Mouse (Mus musculus) adrenal gland, postnatal 14 days (tissue): ENCODE measurements around the gene Myof. TPM values are rescaled to one million over a fixed set of nuclear protein-coding genes. Genes with fewer than 3 reads are reported as not detected.

ENCODE experiments used
- DNase-seq: peaks from one replicate; pipeline ENCODE4 v3.0.0; 2021; ENCODE audit warnings: mixed read lengths
- total RNA-seq: library from RNA; stranded (reverse); gene quantifications from 2 replicates; pipeline ENCODE4 v1.2.3, GENCODE M21; 2021

Myof gene
- total RNA-seq, 1 experiment from 2014 or later = 17.2 TPM

DNA sequence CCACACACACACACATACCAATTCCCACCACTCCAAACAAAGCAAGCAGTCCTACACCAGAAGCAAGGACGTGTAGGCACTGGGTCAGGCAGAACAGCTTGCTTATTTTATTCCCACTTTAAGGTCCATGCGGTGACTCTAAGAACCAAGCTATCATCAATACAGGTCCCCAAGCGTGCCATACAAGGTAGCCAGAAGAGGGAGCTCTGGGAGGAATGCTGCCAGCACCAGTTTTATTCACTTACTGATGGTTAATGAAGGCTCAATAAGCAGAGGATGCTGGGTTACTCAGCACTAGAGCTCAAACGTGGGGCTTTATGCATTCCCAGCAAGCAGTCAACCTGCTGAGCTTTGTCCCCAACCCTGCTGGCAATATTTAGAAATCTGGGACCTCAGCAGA, 96.7 kb downstream of the Myof start:
- DNase-seq = no peak

GRCm38 (mm10) chr19:37946053-37946452, 97.3 kb downstream of the Myof start:
- no peak for DNase-seq

DNA sequence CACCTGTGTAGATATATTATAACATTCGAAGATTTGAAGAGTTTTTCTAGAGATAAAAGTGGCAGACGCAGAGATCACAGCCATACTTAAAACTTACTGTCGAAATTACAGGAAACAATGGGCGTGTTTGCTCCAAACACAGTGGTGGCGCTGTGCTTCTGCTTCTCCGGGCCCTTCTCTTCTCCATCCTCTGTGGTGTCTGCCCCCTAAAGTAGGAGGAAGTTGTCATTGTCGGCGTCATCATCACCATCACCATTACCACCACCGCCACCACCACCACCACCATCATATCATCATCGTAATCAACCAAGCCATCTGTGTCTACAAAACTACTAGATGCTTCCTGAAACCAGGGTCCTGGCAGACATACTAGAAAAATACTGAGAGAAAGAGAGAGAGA, 104.2 kb downstream of the Myof start:
- no peak for DNase-seq

DNA sequence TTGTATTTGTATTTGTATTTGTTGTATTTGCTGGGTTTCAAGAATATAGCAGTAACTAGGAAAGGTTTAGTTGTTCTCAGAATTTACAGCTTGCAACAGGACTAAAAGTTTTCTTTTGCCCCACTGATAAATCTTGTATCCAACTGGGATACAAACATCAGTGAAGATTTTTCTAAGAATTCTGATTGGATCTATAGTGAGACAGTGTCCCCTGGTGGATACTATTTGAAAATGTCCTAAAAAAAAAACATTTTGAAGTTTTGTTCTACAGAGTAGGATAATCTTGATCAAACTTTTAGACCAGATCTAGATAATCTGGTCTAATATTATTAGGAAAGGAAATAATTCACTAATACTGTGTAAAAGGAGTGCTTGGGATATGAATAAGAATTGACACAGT, 106.3 kb downstream of the Myof start:
- DNase-seq = no peak

DNA sequence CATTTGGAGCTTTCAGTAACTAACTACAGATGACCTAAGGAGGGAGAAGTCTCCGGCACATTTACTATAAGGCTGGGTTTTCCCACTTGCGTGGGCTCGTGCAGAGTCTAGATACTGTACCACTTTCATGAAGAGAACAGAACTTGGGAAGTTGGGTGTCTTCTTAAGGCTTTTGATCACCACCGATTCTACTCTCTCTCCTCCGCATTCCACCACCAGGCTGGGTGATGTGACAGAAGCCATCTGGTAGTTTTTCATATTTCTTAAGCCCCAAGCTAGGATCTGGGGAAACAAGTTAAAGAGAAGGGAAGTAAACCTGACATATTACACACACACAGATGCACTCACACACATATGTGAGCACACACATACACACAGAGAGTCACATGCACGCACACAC, 108.7 kb downstream of the Myof start:
- DNase-seq = no peak

- DNase-seq = no peak
These were observed 111.2 kb downstream of the Myof start for GRCm38 (mm10) chr19:37932198-37932597.

DNA sequence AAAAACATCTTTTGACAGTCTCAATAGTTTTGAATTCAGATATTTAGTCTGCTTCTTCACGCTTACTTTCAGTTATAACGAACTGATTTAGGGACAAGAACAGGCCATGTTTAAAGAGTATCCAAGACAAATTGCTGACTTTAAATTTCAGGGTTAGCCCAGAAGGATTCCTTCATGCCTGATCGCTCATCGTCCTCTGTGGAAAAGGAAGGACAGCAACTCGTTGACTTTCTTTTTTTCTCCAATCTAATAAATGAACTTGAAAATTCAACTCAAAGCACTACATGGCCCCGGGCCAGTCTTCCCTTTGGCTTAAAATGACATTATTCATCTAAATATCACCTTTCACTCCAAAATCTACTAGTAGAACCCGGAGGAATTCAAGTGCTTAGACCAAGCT, 115.5 kb downstream of the Myof start:
- no peak for DNase-seq

- DNase-seq = no peak
These were observed 118.1 kb downstream of the Myof start for GRCm38 (mm10) chr19:37925323-37925722.

DNA sequence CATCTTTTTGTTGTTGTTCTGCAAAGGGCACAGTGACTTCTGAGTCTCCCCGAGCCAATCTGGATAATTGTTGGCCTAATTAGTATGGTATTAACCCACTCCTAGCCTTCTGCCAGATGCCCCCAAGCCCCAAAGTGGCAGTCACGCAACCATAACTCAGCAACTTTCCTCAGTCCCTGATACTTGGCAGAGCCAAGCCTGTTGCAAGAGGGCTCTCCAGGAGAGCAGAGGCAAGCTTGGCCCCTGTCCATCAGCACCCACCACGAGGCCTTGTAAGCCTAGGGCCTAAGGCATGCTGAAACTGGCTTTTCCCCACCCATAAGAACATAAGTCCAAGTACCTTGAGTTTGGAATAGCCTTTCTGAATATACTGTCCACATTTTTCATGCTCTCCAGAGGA, 119.1 kb downstream of the Myof start:
- peak; percentile 11 for DNase-seq

DNA sequence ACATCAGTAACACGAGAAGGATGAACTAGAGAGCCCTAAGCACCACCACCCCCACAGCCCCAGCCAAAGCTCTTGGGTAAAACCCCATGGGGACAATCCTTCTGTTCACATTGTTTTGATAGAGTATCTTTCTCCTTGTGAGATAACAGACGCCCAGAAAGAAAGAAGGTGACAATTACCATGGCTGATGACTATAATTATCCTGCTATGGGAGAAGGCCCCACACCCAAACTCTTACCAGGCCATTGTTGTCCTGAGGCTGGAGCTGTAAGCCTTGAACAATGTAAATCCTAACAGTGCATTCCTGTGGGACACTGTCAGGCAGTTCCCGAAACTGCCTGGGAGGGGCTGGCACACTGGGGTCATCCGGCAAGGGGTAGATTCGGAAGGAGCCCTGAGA, 122.3 kb downstream of the Myof start:
- no peak for DNase-seq

DNA sequence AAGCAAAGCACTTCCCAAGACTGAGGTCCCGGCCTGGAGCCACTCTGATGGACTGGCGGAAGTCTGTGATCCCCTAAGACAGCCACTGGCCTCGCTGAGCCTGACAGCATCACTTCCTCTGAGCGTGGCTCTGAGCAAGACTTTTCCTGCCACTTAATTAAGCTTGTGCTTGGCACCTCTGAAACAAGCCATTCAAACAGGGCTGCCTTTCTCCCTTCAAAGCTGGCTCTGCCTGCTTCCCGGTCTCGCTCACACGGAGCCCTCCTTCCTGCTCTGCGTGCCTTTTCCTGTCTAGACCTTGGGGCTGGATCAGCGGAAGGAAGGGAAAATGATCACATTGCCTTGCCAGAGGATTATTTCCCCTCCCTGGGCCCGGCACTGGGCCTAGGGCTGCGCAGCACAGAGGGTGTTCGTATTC, 124.9 kb downstream of the Myof start:
- DNase-seq = peak; percentile 32

DNA sequence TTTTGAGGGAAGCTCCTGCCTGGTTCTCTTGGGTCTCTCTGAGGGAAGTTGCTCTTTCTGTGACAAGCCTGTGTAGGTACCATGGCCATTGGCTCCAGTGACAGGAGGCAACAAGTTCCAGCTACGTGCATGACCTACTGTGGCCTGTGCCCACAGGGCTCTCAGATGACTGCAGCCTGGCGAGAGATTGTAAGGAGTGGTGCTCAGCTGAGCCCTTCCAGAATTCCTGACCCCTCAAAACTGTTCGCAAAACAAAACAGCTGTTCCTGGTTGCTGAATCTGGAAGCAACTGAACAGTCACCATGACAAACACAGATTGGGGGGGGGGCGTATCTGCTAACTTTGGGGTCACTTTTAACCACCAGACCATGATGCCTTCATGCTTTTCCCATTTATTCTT, 129.1 kb downstream of the Myof start:
- no peak for DNase-seq

- no peak for DNase-seq
These were observed 130.9 kb downstream of the Myof start for GRCm38 (mm10) chr19:37912501-37912900.

GRCm38 (mm10) chr19:37909830-37910261, 133.5 kb downstream of the Myof start:
- no peak for DNase-seq

- DNase-seq = peak; percentile 14
These were observed 135.7 kb downstream of the Myof start for GRCm38 (mm10) chr19:37907451-37908320.

DNA sequence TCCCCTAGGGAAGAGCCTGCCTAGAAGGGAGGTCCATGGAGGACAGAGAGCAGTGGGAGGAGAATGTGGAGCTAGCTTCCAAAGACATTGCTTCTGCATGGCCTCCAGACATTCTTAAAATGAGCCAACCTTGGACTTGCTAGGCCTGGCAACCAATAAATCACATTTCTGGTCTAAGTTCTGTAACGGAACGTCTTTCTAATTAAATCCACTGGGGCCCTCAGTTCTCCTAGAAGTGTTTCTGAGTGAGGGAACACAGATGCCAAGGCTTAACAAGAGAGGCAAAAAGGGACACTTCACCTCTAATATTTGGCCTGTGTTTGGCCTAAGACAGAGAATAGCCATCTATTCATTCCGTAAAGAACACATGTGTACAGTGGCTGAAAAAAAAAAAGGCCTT, 136.5 kb downstream of the Myof start:
- no peak for DNase-seq

DNA sequence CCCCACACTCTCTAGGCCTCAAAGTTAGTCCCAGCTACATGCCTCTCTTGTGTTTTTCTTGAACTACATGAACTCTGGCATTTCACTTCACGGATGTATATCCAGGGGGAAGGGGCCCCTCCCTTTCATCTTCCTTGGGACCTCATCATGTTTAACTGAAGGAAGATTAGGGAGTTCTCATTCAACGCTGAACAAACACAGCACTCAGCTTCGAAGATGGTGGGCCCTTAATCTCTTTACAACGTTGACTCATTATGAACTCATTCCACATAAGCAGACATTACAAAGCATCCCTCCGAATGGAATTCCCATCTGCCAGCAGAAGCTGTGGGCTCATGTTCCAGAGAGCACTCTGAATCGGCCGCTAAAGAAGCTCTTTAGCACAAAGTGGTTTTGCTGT, 147.3 kb downstream of the Myof start:
- no peak for DNase-seq

DNA sequence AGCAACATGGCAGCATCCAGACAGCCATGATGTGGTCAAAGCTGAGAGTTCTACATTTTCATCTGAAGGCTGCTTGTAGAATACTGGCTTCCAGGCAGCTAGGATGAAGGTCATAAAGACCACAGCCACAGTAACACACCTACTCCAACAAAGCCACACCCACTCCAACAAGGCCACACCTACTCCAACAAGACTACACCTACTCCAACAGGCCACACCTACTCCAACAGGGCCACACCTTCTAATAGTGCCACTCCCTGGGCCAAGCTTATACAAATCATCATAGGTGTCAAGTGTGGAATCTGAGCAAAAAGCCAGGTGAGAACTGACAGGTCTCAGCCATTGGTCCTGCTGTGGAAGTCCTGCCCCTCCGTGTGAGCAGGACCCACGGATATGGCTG, 152.4 kb downstream of the Myof start:
- DNase-seq = no peak

DNA sequence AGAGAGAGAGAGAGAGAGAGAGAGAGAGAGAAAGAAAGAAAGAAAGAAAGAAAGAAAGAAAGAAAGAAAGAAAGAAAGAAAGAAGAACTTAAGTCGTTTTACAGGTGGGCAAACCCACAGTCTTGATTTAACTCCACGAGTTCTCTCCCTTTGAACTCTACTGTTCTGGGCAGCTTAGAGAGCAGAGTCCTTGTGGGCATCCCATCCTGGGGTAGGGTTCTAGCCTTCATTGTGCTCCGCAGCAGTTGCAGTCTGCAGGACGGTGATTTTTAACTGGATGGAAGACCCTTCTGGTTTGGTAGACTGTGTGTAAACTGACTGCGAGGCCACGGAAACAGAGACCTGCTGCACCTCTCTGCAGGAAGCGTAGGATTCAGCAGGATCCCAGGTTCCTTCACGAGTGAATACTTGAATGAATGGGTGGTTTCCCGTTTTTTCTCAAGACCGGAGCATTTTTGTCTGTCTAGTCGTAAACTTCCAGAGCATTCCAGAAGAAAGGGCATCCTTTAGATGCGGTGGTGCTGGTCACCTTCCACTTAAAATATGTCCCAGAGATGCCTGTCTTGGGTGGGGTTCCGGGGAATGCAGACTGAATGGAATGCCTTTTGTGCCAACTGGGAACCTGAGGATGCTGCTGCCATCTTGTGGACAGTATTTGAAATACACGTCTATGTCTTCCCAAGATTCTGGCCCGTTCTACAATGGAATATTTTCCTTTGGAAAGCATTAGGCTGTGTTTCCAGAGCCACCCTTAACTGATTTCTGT, 156.8 kb downstream of the Myof start:
- DNase-seq = peak; percentile 53

GRCm38 (mm10) chr19:37881431-37882081, 161.8 kb downstream of the Myof start:
- DNase-seq = no peak

DNA sequence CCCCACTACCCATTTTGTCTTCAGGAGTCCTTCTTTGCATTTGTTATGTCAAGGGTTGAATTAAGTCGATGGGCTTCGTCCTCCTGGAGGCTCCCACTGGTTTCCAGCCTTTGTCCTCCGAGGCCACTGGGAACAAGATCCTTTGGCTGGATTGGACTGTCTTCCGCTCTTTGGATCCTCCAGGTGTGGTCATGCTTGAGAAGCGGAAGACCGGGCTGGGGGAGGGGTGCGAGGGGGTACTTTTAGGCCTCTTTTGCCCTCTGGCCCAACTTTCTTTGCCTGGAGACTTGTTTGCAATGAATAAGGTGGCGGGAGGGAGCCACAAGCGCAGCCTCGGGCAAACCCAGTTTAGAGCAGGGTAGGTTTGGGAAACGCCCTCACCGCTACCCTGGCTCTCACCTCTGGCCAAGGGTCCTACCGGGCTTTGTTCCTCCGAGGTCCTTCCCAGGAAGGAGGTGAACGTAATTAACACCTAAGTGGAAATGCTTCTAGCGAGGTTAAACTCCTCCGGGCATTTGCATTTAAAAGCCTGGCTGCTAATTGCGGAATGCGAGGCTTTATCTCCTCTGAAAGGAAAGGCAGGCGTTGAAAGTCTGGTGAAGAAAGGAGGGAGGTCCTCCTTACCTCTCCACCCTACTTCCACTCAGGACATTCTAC, 165.7 kb downstream of the Myof start:
- no peak for DNase-seq

- DNase-seq = no peak
These were observed 166.7 kb downstream of the Myof start for GRCm38 (mm10) chr19:37876605-37877245.
